Mouse (Mus musculus): ENCODE measurements around the gene Tmtc4.

DNA sequence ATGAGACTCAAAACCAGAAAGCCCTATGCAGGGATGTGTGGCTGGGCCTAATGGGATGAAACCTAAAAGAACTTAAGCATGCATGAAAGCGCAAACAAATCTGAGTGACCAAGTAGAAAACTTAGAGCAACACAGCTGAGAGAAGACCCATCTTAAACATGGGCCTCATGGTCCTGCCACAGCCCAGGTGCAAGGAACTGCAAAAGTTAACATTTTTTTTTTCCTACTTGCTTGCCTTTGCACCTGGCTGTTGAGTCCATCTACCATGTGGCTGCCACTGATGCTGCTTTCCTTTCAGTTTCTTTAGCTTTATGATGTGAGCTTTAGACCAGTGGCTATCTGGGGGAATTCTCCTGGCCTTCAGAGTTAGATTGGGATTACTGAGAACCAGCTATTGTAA, 66.2 kb downstream of the Tmtc4 start:
- TF ChIP-seq CTCF (IDR thresholded peaks at IDR 0.05) (no peak), EP300 (IDR thresholded peaks at IDR 0.05) (no peak)

All from lung, postnatal 0 days (tissue).